Mouse (Mus musculus) ES-Bruce4 (cell line): ENCODE results near the gene Dpm3.

ENCODE experiments used
- EP300 ChIP-seq: IDR thresholded peaks from 2 replicates; pipeline ENCODE4 v1.6.1; 2011; ENCODE audit warnings: low read depth, low read length; ENCODE audit not compliant: insufficient read depth
- POLR2A ChIP-seq: IDR thresholded peaks from one replicate; pipeline ENCODE4 v1.8.1; 2011; ENCODE audit warnings: low read length; ENCODE audit not compliant: insufficient read depth

- TF ChIP-seq POLR2A = no peak
- no peak for TF ChIP-seq EP300
Measured at GRCm38 (mm10) chr3:89278643-89279042, 19.5 kb downstream of the Dpm3 start.
